Mouse (Mus musculus): Measurements from ENCODE around the gene Chrnb2.

GRCm38 (mm10) chr3:89786275-89786674 is 21.8 kb upstream of the Chrnb2 start:
- no peak for TF ChIP-seq CTCF (IDR thresholded peaks at IDR 0.05)
- no peak for TF ChIP-seq EP300 (IDR thresholded peaks at IDR 0.05)
